Mouse (Mus musculus) liver, adult 2 months (tissue): ENCODE data around the gene Cyb5b.

Experiments
- CTCF ChIP-seq: fragments of 200-500 bp; IDR thresholded peaks from 2 replicates; pipeline ENCODE4 v1.5.1; 2011; ENCODE audit warnings: low read depth, low read length, control low read depth
- POLR2A ChIP-seq: fragments of 200-500 bp; IDR thresholded peaks from 2 replicates; pipeline ENCODE4 v1.6.1; 2011; ENCODE audit warnings: low read length, control low read depth; ENCODE audit not compliant: insufficient read depth; ENCODE audit errors: extremely low read depth

- TF ChIP-seq CTCF (no peak), POLR2A (no peak)
Observed at GRCm38 (mm10) chr8:107221924-107222851, 71.7 kb downstream of the Cyb5b start.
